Mouse (Mus musculus) hindbrain, embryonic 13.5 days (tissue): ENCODE data around the gene Gm10974. TPM values are rescaled to one million over a fixed set of nuclear protein-coding genes. Genes with fewer than 3 reads are reported as not detected.
A peak's percentile ranks its signal among the peaks of the same experiment; 100 is the strongest.

Source experiments
- ATAC-seq: fragments of 200-750 bp; cut with Nextera tagmentation; 2 replicates; pipeline ENCODE4 v1.8.0; 2017; ENCODE audit warnings: moderate TSS enrichment; ENCODE audit not compliant: low FRiP score
- H3K27ac ChIP-seq: fragments of 300-500 bp; sonication (generic); 2 replicates; pipeline ENCODE4 v1.5.1; 2015; ENCODE audit warnings: inconsistent platforms, mild to moderate bottlenecking, moderate library complexity
- H3K27me3 ChIP-seq: fragments of 300-500 bp; sonication (generic); 2 replicates; pipeline ENCODE4 v1.6.1; 2015; ENCODE audit warnings: mild to moderate bottlenecking, inconsistent platforms
- H3K36me3 ChIP-seq: fragments of 300-500 bp; sonication (generic); 2 replicates; pipeline ENCODE4 v1.6.1; 2015; ENCODE audit warnings: mild to moderate bottlenecking, inconsistent platforms
- H3K4me1 ChIP-seq: fragments of 300-500 bp; sonication (generic); replicated peaks from 2 replicates; pipeline ENCODE4 v1.6.1; 2015; ENCODE audit warnings: inconsistent platforms
- H3K4me2 ChIP-seq: fragments of 300-500 bp; sonication (generic); 2 replicates; pipeline ENCODE4 v1.6.1; 2015; ENCODE audit warnings: inconsistent platforms, mild to moderate bottlenecking, moderate library complexity
- H3K4me3 ChIP-seq: fragments of 300-500 bp; sonication (generic); 2 replicates; pipeline ENCODE4 v1.5.1; 2015; ENCODE audit warnings: mild to moderate bottlenecking, inconsistent platforms
- H3K9ac ChIP-seq: fragments of 300-500 bp; sonication (generic); 2 replicates; pipeline ENCODE4 v1.6.1; 2015; ENCODE audit warnings: mild to moderate bottlenecking, inconsistent platforms
- H3K9me3 ChIP-seq: fragments of 300-500 bp; sonication (generic); 2 replicates; pipeline ENCODE4 v1.6.1; 2016; ENCODE audit warnings: inconsistent platforms
- WGBS: fragments of 180-500 bp; shearing (Covaris S2); methylation state at CpG from one replicate; pipeline ENCODE4 v1.1.7; 2015; 5-methylcytosine and 5-hydroxymethylcytosine counted together
- polyA plus RNA-seq: library from polyadenylated mRNA; unstranded; fragments of >200 nt; fragmentation: Nextera tagmentation; extraction: Ambion mirVana; gene quantifications from 2 replicates; pipeline ENCODE4 v1.2.1, GENCODE M21; 2015

Gene Gm10974
- polyA plus RNA-seq, 1 experiment from 2014 or later = not detected

DNA sequence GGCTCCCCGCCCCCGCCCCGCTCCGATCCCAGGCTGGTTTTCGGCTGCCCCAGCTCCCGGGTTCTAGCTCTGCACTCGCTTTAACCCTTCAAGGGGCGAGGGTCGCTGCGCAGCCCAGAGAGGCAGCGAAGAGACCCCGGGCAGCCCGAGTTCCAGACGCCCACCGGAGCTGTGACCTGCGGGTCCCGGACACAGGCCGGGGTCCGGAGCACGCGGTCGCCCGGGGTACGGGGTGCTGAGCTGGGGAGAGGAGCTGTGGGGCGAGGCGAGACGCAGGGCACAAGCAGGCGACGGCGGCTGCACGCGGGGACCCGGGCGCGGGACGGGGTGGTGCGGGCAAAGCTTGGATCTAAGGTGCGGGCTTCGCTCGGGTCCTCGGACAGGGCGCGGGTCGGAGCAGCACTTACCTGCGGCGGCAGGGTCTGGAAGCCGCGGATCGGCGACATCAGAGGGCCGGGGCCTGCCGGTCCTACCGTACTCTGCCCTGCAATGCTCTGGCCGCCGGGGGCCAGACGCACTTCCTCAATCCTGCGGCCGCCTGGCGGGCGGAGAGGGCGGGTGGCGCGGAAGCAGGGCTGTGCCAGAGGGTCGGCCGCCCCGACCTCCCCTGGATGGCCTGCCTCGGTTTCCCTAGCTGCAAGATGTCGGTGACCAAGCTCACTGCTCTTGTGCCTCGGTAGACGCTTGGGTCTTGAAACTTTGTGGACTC lies 22.3 kb downstream of the Gm10974 start, which contains the start of gene Lrrk1:
TSS of gene Lrrk1 (minus strand) at position 538 of the 709 bp plus-strand sequence.
- Histone ChIP-seq H3K4me1 (peaks cover 21% of the 10 kb centered on the region), H3K36me3 (no peaks in the 10 kb centered on the region), H3K9ac (peak within 1 kb of the TSS; percentile 79), H3K4me2 (peak within 1 kb of the TSS; percentile 99), H3K27me3 (peaks cover 22% of the 10 kb centered on the region), H3K4me3 (peak within 1 kb of the TSS; percentile 55), H3K27ac (no peak within 1 kb of the TSS), H3K9me3 (no peaks in the 10 kb centered on the region)
- ATAC-seq = peak; percentile 62
- under 1% methylated on average over 69 of the region's 70 CpGs for WGBS

DNA sequence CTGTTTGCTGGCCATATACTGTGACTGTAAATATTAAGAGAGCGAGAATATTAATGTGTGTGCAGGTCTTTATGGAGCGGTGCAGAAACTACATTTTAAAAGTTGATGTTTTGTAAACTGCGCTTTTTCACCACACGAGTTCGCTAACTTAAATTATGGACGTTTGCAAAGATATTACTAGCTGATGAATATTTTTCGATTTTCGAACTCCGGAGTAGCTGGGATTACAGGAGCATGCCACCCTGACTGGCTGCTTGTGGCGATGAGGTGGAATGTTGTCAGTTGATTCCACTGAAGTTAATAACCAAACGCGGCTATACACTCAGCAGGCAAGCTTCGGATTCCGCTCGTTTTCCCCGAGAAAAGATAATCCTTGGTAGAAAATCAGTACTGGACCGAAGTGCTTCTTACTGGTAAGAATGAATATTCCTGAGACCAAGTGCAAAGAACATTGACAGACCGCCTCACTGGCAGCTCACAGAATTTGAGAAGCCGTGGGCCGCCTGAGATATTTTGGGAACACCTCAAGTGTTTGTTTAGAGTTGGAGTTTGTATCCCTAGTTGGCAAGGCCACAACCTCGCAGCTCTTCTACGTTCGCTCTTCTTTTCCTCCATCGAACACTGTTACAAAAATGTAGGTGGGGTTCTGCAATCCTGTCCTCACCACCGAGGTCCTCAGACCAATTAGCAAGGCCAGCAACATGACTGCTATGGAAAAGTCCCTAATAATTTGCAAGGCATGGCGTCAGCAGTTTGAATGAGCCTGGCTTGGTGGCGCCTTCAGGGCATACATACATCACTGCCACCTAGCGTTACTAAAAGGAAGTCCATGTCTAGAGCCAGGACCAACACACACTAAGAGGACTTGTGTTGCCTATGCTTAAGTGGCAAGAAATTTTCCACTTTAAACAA lies 23.2 kb downstream of the Gm10974 start:
- Histone ChIP-seq H3K9me3 (no peaks in the 10 kb centered on the region), H3K4me3 (peak overlapping the region; percentile 55), H3K4me1 (peaks cover 21% of the 10 kb centered on the region), H3K27ac (no peak overlapping the region), H3K36me3 (no peaks in the 10 kb centered on the region), H3K9ac (peak overlapping the region; percentile 79), H3K27me3 (peaks cover 22% of the 10 kb centered on the region), H3K4me2 (peak overlapping the region; percentile 99)
- WGBS = 15% methylated on average over 28 of the region's 28 CpGs
- peak; percentile 63; the same call in 1 of the 2 replicates for ATAC-seq

DNA sequence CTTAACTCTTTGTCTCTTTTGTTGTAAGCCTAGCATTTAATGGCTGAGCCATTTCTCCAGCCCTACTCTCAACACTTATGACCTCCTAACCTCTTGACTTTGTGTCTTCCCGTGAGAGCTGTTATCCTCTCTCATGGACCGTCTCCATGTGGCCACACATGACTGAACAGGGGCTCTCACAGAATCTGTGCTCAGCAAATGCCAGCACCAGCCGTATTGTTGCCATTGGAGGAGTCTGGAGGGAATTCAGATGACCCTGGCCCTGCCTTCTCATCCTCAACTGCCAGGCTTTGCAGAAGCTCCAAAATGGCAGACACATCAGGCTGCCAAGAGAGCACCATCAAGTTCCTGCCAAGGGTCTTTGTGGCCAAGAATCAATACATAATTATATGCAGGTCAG lies 31.6 kb downstream of the Gm10974 start:
- H3K4me2 ChIP-seq = no peak overlapping the region
- no peak overlapping the region for H3K4me3 ChIP-seq
- no peak for ATAC-seq
- H3K27ac ChIP-seq = no peak overlapping the region
- H3K27me3 ChIP-seq = no peaks in the 10 kb centered on the region
- WGBS = 28% methylated on average over 3 of the region's 3 CpGs
- H3K4me1 ChIP-seq = no peaks in the 10 kb centered on the region
- H3K9me3 ChIP-seq = no peaks in the 10 kb centered on the region
- H3K9ac ChIP-seq = no peak overlapping the region
- H3K36me3 ChIP-seq = no peaks in the 10 kb centered on the region

GRCm38 (mm10) chr7:66401605-66402004 lies 35.9 kb downstream of the Gm10974 start:
- Histone ChIP-seq H3K4me1 (peaks cover 7% of the 10 kb centered on the region; the same call in 1 of the 2 replicates), H3K4me3 (no peak overlapping the region), H3K9ac (no peak overlapping the region), H3K4me2 (no peak overlapping the region), H3K9me3 (no peaks in the 10 kb centered on the region), H3K36me3 (no peaks in the 10 kb centered on the region), H3K27me3 (no peaks in the 10 kb centered on the region), H3K27ac (no peak overlapping the region)
- no peak for ATAC-seq
- 70% methylated on average over 8 of the region's 8 CpGs for WGBS

GRCm38 (mm10) chr7:66402876-66403275 lies 37.2 kb downstream of the Gm10974 start:
- 79% methylated on average over 5 of the region's 5 CpGs for WGBS
- H3K27ac ChIP-seq = no peak overlapping the region
- H3K4me2 ChIP-seq = no peak overlapping the region
- no peaks in the 10 kb centered on the region for H3K36me3 ChIP-seq
- H3K9ac ChIP-seq = no peak overlapping the region
- no peaks in the 10 kb centered on the region for H3K9me3 ChIP-seq
- no peak overlapping the region for H3K4me3 ChIP-seq
- H3K27me3 ChIP-seq = no peaks in the 10 kb centered on the region
- peaks cover 7% of the 10 kb centered on the region; the same call in 1 of the 2 replicates for H3K4me1 ChIP-seq
- ATAC-seq = no peak

DNA sequence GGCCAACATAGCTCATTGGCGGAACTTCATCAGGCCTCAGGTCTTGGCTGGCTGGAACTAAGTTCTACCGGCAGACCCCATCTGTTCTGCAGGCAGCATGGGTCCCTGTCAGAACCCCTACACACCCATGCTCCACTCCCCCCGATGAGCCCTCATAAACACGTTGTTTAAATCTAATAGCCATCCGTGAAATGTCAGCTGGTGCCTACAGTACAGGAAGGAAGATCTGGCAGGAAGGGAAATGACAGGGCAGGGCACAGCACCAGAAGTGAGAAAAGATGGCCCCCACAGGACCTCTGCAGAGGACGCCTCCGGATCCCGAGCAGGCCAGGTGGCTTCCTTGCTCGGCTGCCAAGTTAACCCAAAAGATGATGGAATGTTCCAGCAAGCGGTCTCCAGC lies 38.4 kb downstream of the Gm10974 start:
- H3K9me3 ChIP-seq = no peaks in the 10 kb centered on the region
- H3K27ac ChIP-seq = no peak overlapping the region
- H3K9ac ChIP-seq = no peak overlapping the region
- no peaks in the 10 kb centered on the region for H3K27me3 ChIP-seq
- ATAC-seq = no peak
- H3K36me3 ChIP-seq = no peaks in the 10 kb centered on the region
- H3K4me3 ChIP-seq = no peak overlapping the region
- 60% methylated on average over 10 of the region's 10 CpGs for WGBS
- peaks cover 7% of the 10 kb centered on the region; the same call in 1 of the 2 replicates for H3K4me1 ChIP-seq
- no peak overlapping the region for H3K4me2 ChIP-seq

DNA sequence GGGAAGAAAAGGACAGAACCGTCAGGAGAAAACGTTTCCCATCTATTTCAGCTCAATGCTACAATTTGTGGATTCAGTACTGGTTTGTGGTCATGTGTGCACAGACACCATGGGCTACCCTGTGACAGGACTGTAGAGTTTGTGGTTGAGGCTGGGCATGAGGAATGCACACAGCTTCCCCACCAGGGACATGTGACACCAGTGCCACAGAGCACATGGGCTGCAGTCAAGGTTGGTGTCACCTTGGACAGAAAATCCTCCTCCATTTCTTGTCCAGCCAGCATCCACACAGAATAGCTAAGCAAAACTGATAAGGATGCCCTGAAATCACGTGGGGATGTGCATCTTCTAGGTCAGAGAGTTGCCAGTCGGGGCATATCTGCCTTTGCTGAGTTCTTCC lies 39.1 kb downstream of the Gm10974 start:
- Histone ChIP-seq H3K4me1 (peaks cover 7% of the 10 kb centered on the region; the same call in 1 of the 2 replicates), H3K9ac (no peak overlapping the region), H3K27ac (no peak overlapping the region), H3K9me3 (no peaks in the 10 kb centered on the region), H3K4me2 (no peak overlapping the region), H3K4me3 (no peak overlapping the region), H3K36me3 (no peaks in the 10 kb centered on the region), H3K27me3 (no peaks in the 10 kb centered on the region)
- ATAC-seq = no peak
- 80% methylated on average over 4 of the region's 4 CpGs for WGBS

DNA sequence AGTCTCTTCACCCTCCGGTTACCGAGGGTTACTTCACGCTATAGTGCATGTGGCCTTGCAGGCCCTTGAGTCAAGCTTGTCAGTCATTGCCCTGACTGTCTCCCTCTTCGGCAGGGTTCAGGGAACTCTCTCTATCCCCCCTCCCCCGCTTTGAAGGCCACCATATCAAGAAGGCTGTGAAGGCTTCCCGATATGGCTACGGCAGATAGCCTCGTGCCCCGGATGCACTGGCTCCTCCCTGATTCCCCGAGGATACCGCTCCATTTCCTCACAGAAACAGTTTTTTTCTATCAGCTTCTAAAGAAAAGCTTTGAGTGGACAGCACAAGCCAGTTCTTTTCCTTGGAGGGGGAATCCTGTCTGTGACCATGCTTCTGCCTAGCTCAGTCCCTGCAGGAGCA lies 39.8 kb downstream of the Gm10974 start:
- Histone ChIP-seq H3K9ac (no peak overlapping the region), H3K27me3 (no peaks in the 10 kb centered on the region), H3K9me3 (no peaks in the 10 kb centered on the region), H3K4me1 (peaks cover 7% of the 10 kb centered on the region; the same call in 1 of the 2 replicates), H3K4me2 (no peak overlapping the region), H3K36me3 (no peaks in the 10 kb centered on the region), H3K27ac (no peak overlapping the region), H3K4me3 (no peak overlapping the region)
- ATAC-seq = no peak
- WGBS = 66% methylated on average over 11 of the region's 11 CpGs

GRCm38 (mm10) chr7:66405951-66406721 lies 40.4 kb downstream of the Gm10974 start:
- H3K4me3 ChIP-seq = no peak overlapping the region
- H3K9ac ChIP-seq = no peak overlapping the region
- H3K9me3 ChIP-seq = no peaks in the 10 kb centered on the region
- peaks cover 7% of the 10 kb centered on the region; the same call in 1 of the 2 replicates for H3K4me1 ChIP-seq
- WGBS = 57% methylated on average over 13 of the region's 13 CpGs
- no peak overlapping the region for H3K4me2 ChIP-seq
- H3K27ac ChIP-seq = no peak overlapping the region
- 0 out of 2 replicates have a peak, but pooled peaks cover 5% of the 10 kb centered on the region for H3K27me3 ChIP-seq
- no peak for ATAC-seq
- H3K36me3 ChIP-seq = no peaks in the 10 kb centered on the region

DNA sequence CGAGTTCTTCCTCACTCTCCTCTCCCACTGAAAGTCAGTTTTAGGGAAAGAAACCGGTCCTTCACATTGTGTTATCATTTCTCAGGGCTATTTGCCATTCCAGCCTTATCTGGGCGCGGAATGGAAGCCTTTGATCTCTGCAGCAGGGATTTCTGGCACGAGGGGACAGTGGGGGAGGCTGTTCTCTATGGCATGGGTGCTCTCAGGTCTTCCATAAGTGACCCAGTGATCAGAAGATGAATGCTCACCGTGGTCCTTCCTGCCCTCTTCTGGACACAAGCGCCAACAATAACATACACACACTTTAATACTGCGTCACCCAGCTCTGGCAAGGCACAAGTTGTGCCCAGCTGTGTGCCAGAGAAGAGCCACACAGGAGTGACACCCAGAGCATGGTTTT lies 41.3 kb downstream of the Gm10974 start:
- Histone ChIP-seq H3K27ac (no peak overlapping the region), H3K9ac (no peak overlapping the region), H3K27me3 (0 out of 2 replicates have a peak, but pooled peaks cover 10% of the 10 kb centered on the region), H3K9me3 (no peaks in the 10 kb centered on the region), H3K36me3 (no peaks in the 10 kb centered on the region), H3K4me2 (no peak overlapping the region), H3K4me3 (no peak overlapping the region), H3K4me1 (peaks cover 7% of the 10 kb centered on the region; the same call in 1 of the 2 replicates)
- ATAC-seq = no peak
- WGBS = 81% methylated on average over 8 of the region's 8 CpGs

GRCm38 (mm10) chr7:66409433-66409832 lies 43.7 kb downstream of the Gm10974 start:
- Histone ChIP-seq H3K4me1 (peaks cover 14% of the 10 kb centered on the region), H3K4me2 (no peak overlapping the region), H3K27ac (no peak overlapping the region), H3K9me3 (no peaks in the 10 kb centered on the region), H3K9ac (no peak overlapping the region), H3K27me3 (0 out of 2 replicates have a peak, but pooled peaks cover 10% of the 10 kb centered on the region), H3K4me3 (no peak overlapping the region), H3K36me3 (no peaks in the 10 kb centered on the region)
- 65% methylated on average over 6 of the region's 6 CpGs for WGBS
- no peak for ATAC-seq
